Mouse (Mus musculus): ENCODE results near the gene Nlrc3. TPM values are rescaled to one million over a fixed set of nuclear protein-coding genes. Genes with fewer than 3 reads are reported as not detected.

Gene Nlrc3
- 36.8 to 41.2 TPM (median 38.1 TPM) in 4 replicates for total RNA-seq (2023)

GRCm38 (mm10) chr16:3976251-3976671, at the start of gene Nlrc3:
Nlrc3 (minus strand) TSS chr16:3976632.

GRCm38 (mm10) chr16:4003489-4004398, 27.3 kb upstream of the Nlrc3 start, which contains the start of gene Slx4:
Slx4 (minus strand) TSS chr16:4003770.

GRCm38 (mm10) chr16:3908537-3909111, 67.8 kb downstream of the Nlrc3 start, which contains the start of the genes 1700037C18Rik and Cluap1:
1700037C18Rik (minus strand) TSS chr16:3908689.
Cluap1 (plus strand) TSS chr16:3908801.

Other genes starting within 250 kb of the Nlrc3 start
- gene Zfp263, start 232.5 kb downstream of the Nlrc3 start, total RNA-seq (2023), result 56.0 to 68.2 TPM (median 63.3 TPM) in 4 replicates
- not detected in 4 replicates for gene Olfr15, start 145.8 kb downstream of the Nlrc3 start, total RNA-seq (2023)
- 0.27 to 0.92 TPM (median 0.75 TPM) in 4 replicates for gene Zfp174, start 129.4 kb downstream of the Nlrc3 start, total RNA-seq (2023)
- 80.0 to 85.6 TPM (median 83.0 TPM) in 4 replicates for gene Naa60, start 104.3 kb downstream of the Nlrc3 start, total RNA-seq (2023)
- 29.5 to 37.1 TPM (median 34.5 TPM) in 4 replicates for gene Zfp597, start 92.1 kb downstream of the Nlrc3 start, total RNA-seq (2023)
- not detected in 4 replicates for gene Gm20695, start 92.0 kb downstream of the Nlrc3 start, total RNA-seq (2023)
- 6.6 to 7.9 TPM (median 7.0 TPM) in 4 replicates for gene 1700037C18Rik, start 67.9 kb downstream of the Nlrc3 start, total RNA-seq (2023)
- 24.5 to 34.0 TPM (median 28.1 TPM) in 4 replicates for gene Cluap1, start 67.8 kb downstream of the Nlrc3 start, total RNA-seq (2023)
- 96.0 to 109 TPM (median 102 TPM) in 4 replicates for gene Slx4, start 27.1 kb upstream of the Nlrc3 start, total RNA-seq (2023)
- not detected in 4 replicates for gene Dnase1, start 60.3 kb upstream of the Nlrc3 start, total RNA-seq (2023)
- gene Trap1, start 101.2 kb upstream of the Nlrc3 start, total RNA-seq (2023), result 65.4 to 81.7 TPM (median 74.3 TPM) in 4 replicates
- gene Crebbp, start 237.4 kb upstream of the Nlrc3 start, total RNA-seq (2023), result 143 to 154 TPM (median 150 TPM) in 4 replicates

Measured in B cell, adult 62 days (primary cell).